Mouse (Mus musculus): ENCODE measurements around the gene AU022252. TPM values are rescaled to one million over a fixed set of nuclear protein-coding genes. Genes with fewer than 3 reads are reported as not detected.
A peak's percentile ranks its signal among the peaks of the same experiment; 100 is the strongest.

AU022252 gene
- polyA plus RNA-seq, 1 experiment from 2014 or later = 31.5 TPM

- Histone ChIP-seq H3K9ac (replicated peaks) (no peak within 1 kb of the TSS), H3K27me3 (no peaks in the 10 kb centered on the region), H3K4me2 (replicated peaks) (no peak within 1 kb of the TSS; the same call in 1 of the 2 replicates), H3K4me1 (peaks cover 18% of the 10 kb centered on the region), H3K4me3 (no peak within 1 kb of the TSS), H3K9me3 (no peaks in the 10 kb centered on the region), H3K27ac (replicated peaks) (peak within 1 kb of the TSS; percentile 76), H3K36me3 (no peaks in the 10 kb centered on the region)
- no peak for ATAC-seq (replicated peaks)
- 68% methylated on average over 12 of the region's 12 CpGs for WGBS
Measured at GRCm38 (mm10) chr4:119255351-119255750, 22.8 kb upstream of the AU022252 start, which contains the start of gene Cldn19. Cldn19 (plus strand) TSS chr4:119255414.

- Histone ChIP-seq H3K4me1 (peaks cover 18% of the 10 kb centered on the region), H3K4me2 (replicated peaks) (no peak overlapping the region; the same call in 1 of the 2 replicates), H3K27me3 (no peaks in the 10 kb centered on the region), H3K9ac (replicated peaks) (0 out of 2 replicates have a peak overlapping the region, but pooled peaks have one; percentile 30), H3K9me3 (no peaks in the 10 kb centered on the region), H3K36me3 (no peaks in the 10 kb centered on the region), H3K4me3 (no peak overlapping the region), H3K27ac (replicated peaks) (peak overlapping the region; percentile 76)
- 14% methylated on average over 9 of the region's 9 CpGs for WGBS
- peak; percentile 78 for ATAC-seq (replicated peaks)
Measured at GRCm38 (mm10) chr4:119254012-119254618, 21.6 kb upstream of the AU022252 start.

- no peaks in the 10 kb centered on the region for H3K27me3 ChIP-seq
- ATAC-seq (replicated peaks) = no peak
- no peak overlapping the region for H3K4me2 ChIP-seq (replicated peaks)
- no peaks in the 10 kb centered on the region for H3K9me3 ChIP-seq
- no peak overlapping the region for H3K9ac ChIP-seq (replicated peaks)
- H3K36me3 ChIP-seq = peaks cover 5% of the 10 kb centered on the region; the same call in 1 of the 2 replicates
- H3K4me1 ChIP-seq = peaks cover 27% of the 10 kb centered on the region
- no peak overlapping the region for H3K27ac ChIP-seq (replicated peaks)
- no peak overlapping the region for H3K4me3 ChIP-seq
- WGBS = 78% methylated on average over 7 of the region's 7 CpGs
Measured at GRCm38 (mm10) chr4:119252025-119252808, 19.7 kb upstream of the AU022252 start.

- H3K4me2 ChIP-seq (replicated peaks) = no peak overlapping the region
Measured at GRCm38 (mm10) chr4:119248407-119248965, 16.0 kb upstream of the AU022252 start.

GRCm38 (mm10) chr4:119247462-119248235 lies 15.1 kb upstream of the AU022252 start:
- Histone ChIP-seq H3K27ac (replicated peaks) (peak overlapping the region; percentile 25; the same call in 1 of the 2 replicates), H3K4me1 (peaks cover 31% of the 10 kb centered on the region), H3K4me3 (no peak overlapping the region), H3K4me2 (replicated peaks) (no peak overlapping the region), H3K27me3 (no peaks in the 10 kb centered on the region), H3K36me3 (peaks cover 16% of the 10 kb centered on the region; the same call in 1 of the 2 replicates), H3K9ac (replicated peaks) (no peak overlapping the region), H3K9me3 (no peaks in the 10 kb centered on the region)
- ATAC-seq (replicated peaks) = peak; percentile 72
- 25% methylated on average over 13 of the region's 13 CpGs for WGBS

More at GRCm38 (mm10) chr4:119248407-119248965, 16.0 kb upstream of the AU022252 start:
- H3K27ac ChIP-seq (replicated peaks) = 0 out of 2 replicates have a peak overlapping the region, but pooled peaks have one; percentile 27
- H3K9ac ChIP-seq (replicated peaks) = no peak overlapping the region
- no peak for ATAC-seq (replicated peaks)
- WGBS = 77% methylated on average over 11 of the region's 11 CpGs
- peaks cover 31% of the 10 kb centered on the region for H3K4me1 ChIP-seq
- no peaks in the 10 kb centered on the region for H3K9me3 ChIP-seq
- H3K36me3 ChIP-seq = peaks cover 14% of the 10 kb centered on the region; the same call in 1 of the 2 replicates
- no peak overlapping the region for H3K4me3 ChIP-seq
- H3K27me3 ChIP-seq = no peaks in the 10 kb centered on the region

GRCm38 (mm10) chr4:119246688-119247225 lies 14.2 kb upstream of the AU022252 start:
- no peak for ATAC-seq (replicated peaks)
- Histone ChIP-seq H3K9me3 (no peaks in the 10 kb centered on the region), H3K36me3 (peaks cover 24% of the 10 kb centered on the region; the same call in 1 of the 2 replicates), H3K4me1 (peaks cover 31% of the 10 kb centered on the region), H3K4me3 (no peak overlapping the region), H3K27ac (replicated peaks) (no peak overlapping the region), H3K4me2 (replicated peaks) (no peak overlapping the region), H3K9ac (replicated peaks) (no peak overlapping the region), H3K27me3 (no peaks in the 10 kb centered on the region)
- 74% methylated on average over 14 of the region's 14 CpGs for WGBS

- no peak overlapping the region for H3K9ac ChIP-seq (replicated peaks)
- peaks cover 31% of the 10 kb centered on the region for H3K4me1 ChIP-seq
- no peak for ATAC-seq (replicated peaks)
- H3K9me3 ChIP-seq = no peaks in the 10 kb centered on the region
- WGBS = 69% methylated on average over 9 of the region's 9 CpGs
- H3K27me3 ChIP-seq = no peaks in the 10 kb centered on the region
- 0 out of 2 replicates have a peak overlapping the region, but pooled peaks have one; percentile 21 for H3K27ac ChIP-seq (replicated peaks)
- H3K4me3 ChIP-seq = no peak overlapping the region
- H3K36me3 ChIP-seq = peaks cover 26% of the 10 kb centered on the region; the same call in 1 of the 2 replicates
- H3K4me2 ChIP-seq (replicated peaks) = no peak overlapping the region
Measured at GRCm38 (mm10) chr4:119245961-119246360, 13.4 kb upstream of the AU022252 start.

- Histone ChIP-seq H3K27me3 (no peaks in the 10 kb centered on the region), H3K4me3 (no peak overlapping the region), H3K4me1 (peaks cover 31% of the 10 kb centered on the region), H3K36me3 (peaks cover 26% of the 10 kb centered on the region; the same call in 1 of the 2 replicates), H3K9ac (replicated peaks) (no peak overlapping the region), H3K4me2 (replicated peaks) (no peak overlapping the region), H3K27ac (replicated peaks) (0 out of 2 replicates have a peak overlapping the region, but pooled peaks have one; percentile 21), H3K9me3 (no peaks in the 10 kb centered on the region)
- 40% methylated on average over 7 of the region's 7 CpGs for WGBS
- ATAC-seq (replicated peaks) = peak; percentile 18; the same call in 1 of the 2 replicates
Measured at GRCm38 (mm10) chr4:119245556-119245955, 13.0 kb upstream of the AU022252 start.

GRCm38 (mm10) chr4:119244468-119245240 lies 12.1 kb upstream of the AU022252 start:
- peaks cover 26% of the 10 kb centered on the region; the same call in 1 of the 2 replicates for H3K36me3 ChIP-seq
- H3K27ac ChIP-seq (replicated peaks) = 0 out of 2 replicates have a peak overlapping the region, but pooled peaks have one; percentile 21
- peaks cover 32% of the 10 kb centered on the region for H3K4me1 ChIP-seq
- no peak overlapping the region for H3K4me3 ChIP-seq
- no peaks in the 10 kb centered on the region for H3K9me3 ChIP-seq
- no peak for ATAC-seq (replicated peaks)
- H3K4me2 ChIP-seq (replicated peaks) = no peak overlapping the region
- no peaks in the 10 kb centered on the region for H3K27me3 ChIP-seq
- no peak overlapping the region for H3K9ac ChIP-seq (replicated peaks)
- 83% methylated on average over 22 of the region's 22 CpGs for WGBS

- Histone ChIP-seq H3K36me3 (peaks cover 24% of the 10 kb centered on the region; the same call in 1 of the 2 replicates), H3K9me3 (no peaks in the 10 kb centered on the region), H3K27ac (replicated peaks) (no peak overlapping the region), H3K4me3 (no peak overlapping the region), H3K4me2 (replicated peaks) (no peak overlapping the region), H3K4me1 (peaks cover 32% of the 10 kb centered on the region), H3K9ac (replicated peaks) (no peak overlapping the region), H3K27me3 (no peaks in the 10 kb centered on the region)
- ATAC-seq (replicated peaks) = no peak
- 93% methylated on average over 12 of the region's 12 CpGs for WGBS
Measured at GRCm38 (mm10) chr4:119242571-119242970, 10.1 kb upstream of the AU022252 start.

All from forebrain, embryonic 15.5 days (tissue).